Mouse (Mus musculus) lung, adult 18-20 months (tissue): ENCODE results near the gene Sh3gl2.

Source experiments
- DNase-seq, 2 experiments: peaks; one replicate each; pipeline ENCODE4 v3.0.0; 2022; ENCODE audit warnings: mixed read lengths in 2 of 2

The Sh3gl2 gene

DNA sequence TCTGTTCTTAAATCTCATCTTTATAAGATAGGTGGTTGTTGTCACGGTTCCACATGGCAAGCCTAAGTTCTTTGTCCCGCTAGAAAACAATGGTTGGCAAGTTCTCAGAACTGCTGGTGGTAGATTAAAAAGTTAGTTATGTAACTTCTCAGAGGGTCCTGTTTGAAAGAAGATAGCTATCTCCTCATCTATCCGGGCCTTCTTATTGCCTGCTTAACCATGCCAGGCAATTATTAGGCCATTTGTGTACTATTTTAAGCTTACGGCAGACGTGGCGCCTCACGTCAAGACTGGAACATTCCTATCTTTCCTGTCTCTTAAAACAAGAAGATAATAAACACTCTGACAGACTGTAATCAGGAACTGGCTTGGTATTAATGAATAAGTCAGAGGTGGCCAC lies 424.5 kb downstream of the Sh3gl2 start:
- DNase-seq, result peak; percentile 4 to 14

DNA sequence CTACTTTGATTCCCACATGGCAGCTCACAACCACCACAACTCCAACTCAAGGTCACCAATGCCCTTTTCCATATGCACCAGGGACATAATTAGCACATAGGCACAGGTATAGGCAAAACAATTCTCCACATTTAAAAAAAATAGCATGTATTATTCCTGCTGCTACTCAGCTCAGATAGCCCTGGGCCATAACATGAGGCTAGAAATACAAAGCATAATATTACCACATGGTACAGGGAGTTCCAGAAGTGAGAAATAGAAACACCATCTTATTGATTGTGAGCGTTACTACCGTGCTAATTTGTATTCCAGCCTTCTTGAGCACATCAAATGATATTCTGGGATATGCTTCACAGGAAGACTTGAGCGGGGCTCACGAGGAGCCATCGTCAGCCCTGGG lies 464.3 kb downstream of the Sh3gl2 start:
- DNase-seq, result no peak

DNA sequence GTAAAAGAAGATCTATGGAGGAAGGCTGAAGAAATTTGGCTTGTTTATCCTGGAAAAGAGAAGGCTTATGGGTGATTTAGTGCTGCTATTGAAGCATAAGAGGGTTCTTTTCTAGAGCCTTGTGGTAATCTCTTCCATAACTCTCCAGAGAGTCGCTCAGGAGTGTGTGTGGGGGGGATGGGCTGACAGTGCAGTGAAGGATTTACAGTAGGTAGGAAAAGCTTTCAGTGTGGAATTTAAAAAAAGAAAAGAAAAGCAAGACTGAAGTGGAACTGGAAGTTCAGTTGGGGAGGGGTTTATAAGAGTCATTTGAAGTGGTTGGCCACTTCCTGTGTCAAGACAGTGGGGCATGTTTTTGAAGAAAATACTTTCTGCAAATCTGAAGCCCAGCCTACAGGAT lies 464.8 kb downstream of the Sh3gl2 start:
- DNase-seq, result no peak

GRCm38 (mm10) chr4:85672290-85672689 lies 467.4 kb downstream of the Sh3gl2 start:
- no peak for DNase-seq

DNA sequence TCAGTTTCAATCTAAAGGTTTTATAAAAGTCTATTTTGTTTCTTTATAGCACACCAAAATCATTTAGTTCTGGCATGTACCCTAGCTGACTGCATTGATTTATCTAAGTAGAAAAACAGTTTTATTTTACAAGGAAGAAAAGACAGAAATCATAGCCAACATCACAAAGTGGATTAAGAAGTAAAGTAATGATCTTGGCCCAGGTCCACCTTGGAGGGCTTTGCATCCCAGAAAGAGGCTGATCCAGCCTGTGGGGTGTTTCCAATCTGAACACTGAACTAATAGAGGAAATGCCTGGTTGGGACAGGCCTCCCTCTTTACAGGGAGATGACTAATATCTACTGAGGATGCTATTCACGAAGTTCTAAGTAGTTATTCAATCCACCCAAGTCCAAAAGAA lies 472.7 kb downstream of the Sh3gl2 start:
- no peak for DNase-seq

GRCm38 (mm10) chr4:85686160-85686559 lies 481.2 kb downstream of the Sh3gl2 start:
- DNase-seq, result no peak
